Mouse (Mus musculus) left cerebral cortex, adult 2 months (tissue): ENCODE measurements around the gene Serpinb6a. TPM values are rescaled to one million over a fixed set of nuclear protein-coding genes. Genes with fewer than 3 reads are reported as not detected.
A peak's percentile ranks its signal among the peaks of the same experiment; 100 is the strongest.

Experiments
- DNase-seq, 2 experiments: peaks; one replicate each; pipeline ENCODE4 v3.0.0; 2021 to 2022; ENCODE audit warnings: low spot score in 2 of 2, mixed read lengths in 1 of 2; ENCODE audit errors: extremely low spot score in 1 of 2
- H3K27ac ChIP-seq: fragments of 200-600 bp; 2 replicates; pipeline ENCODE4 v1.8.1; 2022
- H3K4me3 ChIP-seq: fragments of 200-600 bp; 2 replicates; pipeline ENCODE4 v1.8.1; 2022
- CTCF ChIP-seq: fragments of 200-600 bp; IDR thresholded peaks from 2 replicates; pipeline ENCODE4 v1.8.1; 2022; ENCODE audit warnings: antibody characterized with exemption, mild to moderate bottlenecking, moderate library complexity
- intact Hi-C: fragments of 180-260 bp; cut with DNase I; formaldehyde crosslinking; loops from one replicate; pipeline ENCODE4 v1.15.1; 2025
- long read RNA-seq, 2 experiments: library from polyadenylated mRNA; stranded (forward); transcript quantifications; one replicate each; pipeline ENCODE4 v2.0.0; 2021; ENCODE audit warnings: borderline mapping rate in 2 of 2
- total RNA-seq, 2 experiments: library from RNA; stranded (reverse); gene quantifications; 2 replicates each; pipeline ENCODE4 v1.2.3; 2021

Serpinb6a gene
- 10 to 100 TPM; 31.9 to 37.3 TPM for total RNA-seq
- long read RNA-seq, experiment 1, partial matches to known transcripts = 4 of 10 reads
- long read RNA-seq, experiment 1, other reads (novel, unspliced or antisense) = 3 of 10 reads
- long read RNA-seq, experiment 2, partial matches to known transcripts = 2 of 14 reads
- long read RNA-seq, experiment 2, other reads (novel, unspliced or antisense) = 8 of 14 reads

DNA sequence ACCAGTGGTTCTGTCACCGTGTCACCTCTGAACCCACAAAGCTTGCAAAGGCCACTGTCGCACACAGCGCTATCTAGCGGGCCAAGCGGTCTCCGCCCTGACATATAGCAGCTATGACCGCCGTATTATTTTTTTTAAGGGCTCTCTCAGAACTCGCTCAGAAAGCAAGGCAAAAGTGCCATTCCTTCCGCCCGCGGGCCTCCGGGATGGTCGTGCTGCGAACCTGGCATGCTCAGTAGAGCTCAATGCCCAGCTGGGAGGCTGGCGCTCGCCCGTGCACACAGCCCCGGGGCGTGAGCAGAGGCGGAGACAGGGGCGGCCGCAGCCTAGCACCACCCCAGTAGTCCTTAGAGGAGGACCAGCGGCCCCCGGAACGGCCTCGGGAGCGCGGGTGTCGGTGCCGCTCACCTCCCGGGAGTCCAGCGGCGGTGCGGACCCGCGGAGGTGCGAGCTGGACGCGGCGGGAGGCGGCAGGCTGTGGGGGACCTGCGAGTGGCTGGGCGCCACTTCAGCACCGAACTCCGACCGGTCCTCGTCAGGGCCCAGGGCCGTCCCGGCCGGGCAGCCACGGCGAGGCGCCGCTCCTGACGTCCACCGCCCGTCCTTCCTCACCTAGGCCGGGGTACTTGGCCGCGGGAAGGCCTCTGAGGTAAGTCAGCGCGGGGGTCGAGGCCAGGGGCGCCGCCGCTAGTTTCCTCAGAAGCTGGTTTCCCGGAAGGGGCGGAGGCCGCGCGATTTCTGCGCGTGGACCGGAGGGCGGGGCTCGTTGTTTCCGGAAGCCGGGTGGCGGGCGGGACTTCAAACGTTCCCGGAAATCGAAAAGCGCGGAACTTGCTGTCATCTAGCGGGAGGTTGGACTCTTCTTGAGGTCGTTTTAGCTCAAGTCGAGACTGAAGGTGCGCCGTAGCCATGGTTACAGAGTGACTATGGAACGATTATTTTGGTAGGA lies at the start of gene Serpinb6a, which contains the start of gene Ripk1:
TSS of gene Serpinb6a (minus strand) at position 737 of the 949 bp plus-strand sequence.
TSS of gene Ripk1 (plus strand) at position 306 of the 949 bp plus-strand sequence.
- Histone ChIP-seq H3K4me3 (peak within 1 kb of the TSS; percentile 89), H3K27ac (peak within 1 kb of the TSS; percentile 93)
- intact Hi-C loops = no loop called here
- peak; percentile 87 to 89 for DNase-seq
- TF ChIP-seq CTCF = peak; percentile 34

DNA sequence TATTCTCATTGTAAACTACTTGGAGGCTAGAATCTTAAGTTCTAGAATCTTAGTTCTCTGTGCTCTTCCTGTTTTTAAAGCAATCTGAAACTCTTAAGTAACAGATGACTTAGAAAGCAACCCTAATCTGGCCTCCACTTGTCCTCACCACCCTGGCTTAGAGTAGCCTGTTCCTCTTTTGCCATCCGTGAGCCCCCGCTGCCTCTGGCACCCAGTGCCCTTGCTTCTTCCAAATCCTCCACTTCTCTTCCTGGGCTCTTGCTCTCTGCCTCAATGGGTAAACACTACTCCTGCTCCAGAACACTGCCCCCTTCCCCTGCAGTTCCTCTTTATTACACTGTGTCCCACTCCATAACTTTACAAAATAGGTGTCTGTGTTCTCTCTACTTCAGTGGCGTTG lies 49.1 kb upstream of the Serpinb6a start:
- DNase-seq = no peak
- TF ChIP-seq CTCF = no peak
- Histone ChIP-seq H3K27ac (no peak overlapping the region), H3K4me3 (no peak overlapping the region)
- intact Hi-C loops = no loop called here

DNA sequence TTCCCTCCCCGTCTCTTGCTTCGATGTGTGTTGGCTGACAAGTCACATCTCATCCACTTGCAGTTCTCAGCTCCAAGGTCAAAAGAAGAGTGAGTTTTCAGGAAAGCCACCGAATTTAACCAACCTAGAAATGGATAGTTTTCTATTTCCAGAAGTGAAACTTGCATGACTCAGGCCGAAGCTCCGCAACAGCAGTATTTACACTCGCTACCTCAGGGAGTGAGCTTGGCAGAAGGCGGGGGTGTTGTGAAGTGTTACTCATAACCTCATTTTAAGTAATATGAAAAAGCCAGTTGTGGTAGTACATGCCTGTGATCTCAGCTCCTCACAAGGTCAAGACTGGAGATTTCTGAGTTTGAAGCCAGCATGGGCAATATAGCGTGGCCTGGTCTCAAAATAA lies 47.9 kb upstream of the Serpinb6a start:
- peak; percentile 46 to 56 for DNase-seq
- intact Hi-C loops = loop anchor here (1.0 kb wide), 1 partner anchor 46 kb away; no protein-coding TSS in a partner anchor
- no peak overlapping the region for H3K27ac ChIP-seq
- no peak for TF ChIP-seq CTCF
- no peak overlapping the region for H3K4me3 ChIP-seq

DNA sequence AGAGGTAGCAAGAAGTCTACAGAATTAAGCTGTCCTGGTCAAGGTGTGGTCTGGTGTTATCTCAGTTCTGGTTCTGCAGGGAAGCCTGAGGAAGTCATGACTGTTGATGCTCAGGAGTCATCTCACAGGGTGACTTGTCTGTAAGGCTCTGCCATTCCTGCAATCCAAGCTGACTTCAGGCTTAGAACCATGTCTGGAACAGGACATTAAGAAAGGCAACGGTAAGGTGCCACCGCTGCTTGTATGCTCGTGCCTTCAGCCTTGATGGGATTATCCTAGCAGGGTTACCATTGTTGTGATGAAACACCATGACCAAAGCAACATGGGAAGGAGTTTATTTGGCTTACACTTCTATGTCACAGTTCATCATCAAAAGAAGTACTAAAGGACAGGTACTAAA lies 44.9 kb upstream of the Serpinb6a start:
- intact Hi-C loops = loop anchor here (5.0 to 10.0 kb wide), 2 partner anchors 297 to 590 kb away; partner anchors contain the start of gene Slc22a23
- DNase-seq = no peak
- H3K27ac ChIP-seq = no peak overlapping the region
- no peak for TF ChIP-seq CTCF
- H3K4me3 ChIP-seq = no peak overlapping the region

DNA sequence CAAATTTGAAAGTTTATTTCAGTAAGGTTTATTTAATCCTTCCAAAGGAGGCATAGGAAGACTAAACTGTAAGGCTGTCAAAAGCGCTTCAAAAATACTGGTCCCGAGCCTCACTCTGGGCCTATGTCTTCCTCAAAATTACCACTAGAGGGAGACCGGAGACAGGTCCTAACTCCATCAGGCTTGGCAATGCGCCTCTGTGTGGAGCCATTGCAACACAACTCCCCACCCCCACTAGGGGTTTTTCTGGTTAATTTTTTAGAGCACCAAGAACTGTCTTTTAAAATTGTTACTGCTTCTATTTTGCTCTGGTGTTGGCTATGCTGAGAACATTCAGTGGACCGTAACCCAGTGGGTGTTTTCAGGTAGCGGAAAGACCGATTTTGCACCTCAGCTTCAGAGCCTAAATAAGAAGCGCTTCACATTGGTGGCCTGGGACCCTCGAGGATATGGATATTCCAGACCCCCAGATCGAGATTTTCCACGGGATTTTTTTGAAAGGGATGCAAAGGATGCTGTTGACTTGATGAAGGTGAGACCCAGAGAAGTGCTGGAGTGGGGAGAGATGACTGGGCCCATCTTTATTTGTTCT lies 43.9 kb upstream of the Serpinb6a start:
- peak; percentile 73 for DNase-seq
- intact Hi-C loops = loop anchor here (1.0 to 10.0 kb wide), 3 partner anchors 109 to 591 kb away; partner anchors contain the start of gene Slc22a23
- Histone ChIP-seq H3K27ac (no peak overlapping the region), H3K4me3 (no peak overlapping the region)
- peak; percentile 94 for TF ChIP-seq CTCF

DNA sequence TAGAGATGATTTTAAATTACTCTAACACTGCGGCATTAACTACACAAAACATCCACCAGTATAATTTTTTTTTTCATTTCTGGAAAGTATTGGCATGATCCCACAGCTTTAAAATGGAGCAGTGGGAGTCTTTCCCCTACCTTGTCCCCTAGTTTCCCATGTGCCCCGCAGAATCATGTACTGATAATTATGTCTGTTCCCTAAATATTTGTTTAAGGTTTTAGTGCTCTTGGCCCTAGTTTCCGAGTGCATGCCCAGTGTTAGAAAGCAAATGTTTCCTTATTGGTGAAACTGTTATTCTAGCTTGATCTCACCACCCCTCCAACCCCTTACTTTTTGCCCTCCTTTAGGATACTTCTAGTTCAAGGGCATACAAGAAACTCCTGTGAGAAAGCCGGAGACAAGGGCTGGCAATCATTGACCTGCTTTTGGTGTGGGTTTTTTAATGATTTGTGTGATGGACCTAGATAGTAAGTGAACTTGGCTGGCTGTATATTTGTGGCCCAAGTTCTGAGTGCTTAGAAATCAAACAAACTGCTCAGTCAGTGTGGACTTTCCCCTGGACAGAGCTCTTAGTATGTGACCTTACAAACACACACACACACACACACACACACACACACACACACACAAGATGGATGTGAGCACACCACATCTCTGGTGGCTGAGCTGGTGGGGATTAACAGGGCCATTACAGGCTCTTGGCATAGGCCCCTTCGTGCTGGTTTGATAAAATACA lies 43.1 kb upstream of the Serpinb6a start:
- no peak for TF ChIP-seq CTCF
- Histone ChIP-seq H3K27ac (no peak overlapping the region), H3K4me3 (no peak overlapping the region)
- no peak for DNase-seq
- intact Hi-C loops = loop anchor here (1.0 to 10.0 kb wide), 3 partner anchors 110 to 592 kb away; partner anchors contain the start of gene Slc22a23

DNA sequence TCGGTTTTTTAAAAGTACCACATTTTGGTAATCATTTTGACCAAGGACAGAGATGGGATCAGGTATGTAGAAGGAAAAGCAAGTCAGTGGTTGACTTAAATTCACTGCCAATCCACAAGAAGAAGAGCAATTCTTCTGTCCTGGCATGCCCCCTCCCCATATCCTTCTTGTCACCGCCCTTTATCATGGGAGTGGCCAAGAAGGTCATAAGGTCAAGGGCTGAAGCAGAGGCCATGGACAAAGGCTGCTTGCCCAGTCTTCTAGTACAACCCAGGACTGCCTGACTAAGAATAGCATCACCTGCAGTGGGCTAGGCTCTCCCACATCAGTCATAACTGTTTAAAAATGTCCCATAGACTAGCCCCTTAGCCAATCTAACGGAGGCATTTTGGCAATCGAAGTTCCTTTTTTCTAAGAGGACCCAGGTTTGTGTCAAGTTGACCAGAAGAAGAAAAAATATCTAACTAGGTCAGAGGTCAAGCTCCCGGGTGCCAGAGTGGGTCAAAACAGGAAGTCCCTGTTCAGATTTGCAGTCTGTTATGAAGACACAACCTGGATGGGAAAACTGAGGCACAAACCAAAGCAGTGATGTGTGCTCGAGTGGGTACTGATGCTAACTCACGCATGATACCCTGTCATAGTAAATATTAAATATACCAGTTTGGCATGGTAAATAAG lies 41.3 kb upstream of the Serpinb6a start:
- no peak for DNase-seq
- intact Hi-C loops = loop anchor here (10.0 kb wide), 1 partner anchor 301 kb away; the partner anchor contains the start of gene Slc22a23
- H3K4me3 ChIP-seq = no peak overlapping the region
- no peak overlapping the region for H3K27ac ChIP-seq
- TF ChIP-seq CTCF = no peak

DNA sequence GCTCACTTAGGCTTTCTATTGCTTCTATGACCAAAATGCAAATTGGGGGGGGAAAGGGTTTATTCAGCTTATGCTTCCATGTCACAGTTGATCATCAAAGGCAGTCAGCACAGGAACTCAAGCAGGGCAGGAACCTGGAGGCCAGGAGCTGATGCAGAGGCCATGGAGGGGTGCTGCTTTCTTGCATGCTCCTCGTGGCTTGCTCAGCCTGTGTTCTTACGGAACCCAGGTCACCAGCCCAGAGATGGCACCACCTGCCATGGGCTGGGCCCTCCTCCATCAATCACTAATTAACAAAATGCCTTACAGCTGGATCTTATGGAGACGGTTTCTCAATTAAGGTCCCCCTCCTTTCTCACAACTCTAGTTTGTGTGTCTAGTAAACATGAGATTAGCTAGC lies 37.5 kb upstream of the Serpinb6a start:
- intact Hi-C loops = loop anchor here (10.0 kb wide), 1 partner anchor 305 kb away; the partner anchor contains the start of gene Slc22a23
- no peak for DNase-seq
- Histone ChIP-seq H3K4me3 (no peak overlapping the region), H3K27ac (no peak overlapping the region)
- no peak for TF ChIP-seq CTCF

DNA sequence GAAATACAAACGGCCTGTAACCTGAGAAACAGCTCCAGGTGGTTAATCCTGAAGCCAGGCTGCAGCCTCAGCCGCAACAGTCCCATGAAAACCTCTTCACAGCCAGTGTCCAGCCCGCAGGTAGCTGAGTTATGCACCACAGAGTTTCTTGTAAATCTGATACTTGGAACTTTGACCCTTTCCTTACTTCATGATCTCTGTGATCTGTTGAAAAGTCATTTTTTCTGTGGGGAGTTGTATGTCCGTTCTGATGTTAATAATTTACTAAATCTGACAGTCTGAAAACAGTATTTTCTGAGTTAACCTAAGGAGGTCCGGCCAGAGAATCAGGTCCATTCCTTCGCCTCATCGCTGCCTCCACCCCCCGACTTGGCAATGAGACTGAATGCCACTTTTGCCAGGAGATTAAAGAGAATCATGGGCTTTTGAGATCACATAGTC lies 36.3 kb upstream of the Serpinb6a start:
- intact Hi-C loops = loop anchor here (10.0 kb wide), 1 partner anchor 836 kb away; the partner anchor contains the start of gene Prpf4b
- no peak for TF ChIP-seq CTCF
- Histone ChIP-seq H3K4me3 (peak overlapping the region; percentile 81), H3K27ac (no peak overlapping the region)
- DNase-seq = no peak

DNA sequence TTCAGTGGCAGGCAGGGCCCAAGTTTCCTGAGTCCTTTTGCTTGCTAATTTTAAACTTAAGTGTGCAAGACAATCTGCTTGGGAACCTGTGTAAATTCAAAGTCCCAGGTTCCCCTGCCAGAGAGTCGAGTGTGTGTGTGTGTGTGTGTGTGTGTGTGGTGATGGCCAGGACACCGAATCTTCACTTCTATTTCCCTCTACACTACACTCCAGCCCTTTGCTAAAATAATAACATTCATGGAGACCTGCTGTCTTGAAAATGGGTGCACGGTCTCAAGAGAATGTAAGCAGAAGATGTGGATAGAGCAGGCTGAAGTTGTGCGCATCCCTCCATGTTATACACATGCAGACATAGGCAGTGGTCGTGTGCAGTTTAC lies 35.5 kb upstream of the Serpinb6a start:
- intact Hi-C loops = loop anchor here (10.0 kb wide), 1 partner anchor 837 kb away; the partner anchor contains the start of gene Prpf4b
- peak overlapping the region; percentile 91 for H3K27ac ChIP-seq
- H3K4me3 ChIP-seq = peak overlapping the region; percentile 81
- TF ChIP-seq CTCF = no peak
- DNase-seq = no peak
